Mouse (Mus musculus): ENCODE measurements around the gene Fmnl2.

The Fmnl2 gene

GRCm38 (mm10) chr2:52857611-52858528, at the start of gene Fmnl2:
Gene Fmnl2, plus strand, starts transcription at chr2:52857860.
- in situ Hi-C loops (cut with MboI; ENCODE audit: unreplicated experiment in 2 of 2) = no loop called here

DNA sequence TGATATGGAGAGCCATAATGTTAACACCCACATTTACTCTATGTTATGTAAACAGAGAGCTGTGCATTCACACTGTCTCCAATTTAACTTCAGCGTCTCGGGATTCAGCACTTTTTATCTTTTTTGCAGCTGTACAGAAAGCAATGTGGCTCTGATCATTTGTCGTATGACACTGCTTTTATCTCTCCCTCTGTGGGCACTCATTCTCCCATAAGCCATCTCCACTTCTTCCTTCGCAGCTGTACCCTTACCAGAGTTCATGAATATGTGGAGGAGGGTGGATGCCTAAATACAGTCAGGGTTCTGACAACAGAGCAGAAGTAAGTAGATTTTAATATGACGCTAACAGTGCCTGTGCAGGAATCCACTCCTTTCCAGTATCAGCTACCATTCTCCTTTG, 47.7 kb upstream of the Fmnl2 start:
- in situ Hi-C loops (cut with MboI; ENCODE audit: unreplicated experiment in 2 of 2) = no loop called here

- in situ Hi-C loops (cut with MboI; ENCODE audit: unreplicated experiment in 2 of 2) = no loop called here
Observed at GRCm38 (mm10) chr2:52811691-52812090, 46.0 kb upstream of the Fmnl2 start.

- in situ Hi-C loops (cut with MboI; ENCODE audit: unreplicated experiment in 2 of 2) = no loop called here
Observed at GRCm38 (mm10) chr2:52817341-52817740, 40.3 kb upstream of the Fmnl2 start.

DNA sequence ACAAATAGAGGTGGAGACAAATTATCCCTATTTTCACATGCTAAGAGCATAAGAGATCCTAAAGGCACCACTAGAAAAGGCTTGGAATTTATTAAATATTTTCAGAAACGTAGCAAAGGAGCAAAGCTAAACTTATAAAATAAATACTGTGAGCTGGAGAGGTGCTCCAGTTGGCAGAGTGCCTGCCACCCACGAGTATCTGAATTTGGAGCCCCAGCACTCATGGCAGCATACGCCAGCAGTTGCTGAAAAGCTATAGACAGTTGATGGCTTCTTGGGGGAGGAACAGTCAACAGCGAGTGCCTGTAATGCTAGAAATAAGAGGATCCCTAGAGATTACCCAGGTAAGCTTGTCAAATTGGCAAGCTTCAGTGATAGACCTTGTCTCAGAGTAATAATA, 38.7 kb upstream of the Fmnl2 start:
- in situ Hi-C loops (cut with MboI; ENCODE audit: unreplicated experiment in 2 of 2) = no loop called here

GRCm38 (mm10) chr2:52822214-52822613, 35.4 kb upstream of the Fmnl2 start:
- in situ Hi-C loops (cut with MboI; ENCODE audit: unreplicated experiment in 2 of 2) = no loop called here

- in situ Hi-C loops (cut with MboI; ENCODE audit: unreplicated experiment in 2 of 2) = no loop called here
Observed at GRCm38 (mm10) chr2:52828077-52828476, 29.6 kb upstream of the Fmnl2 start.

DNA sequence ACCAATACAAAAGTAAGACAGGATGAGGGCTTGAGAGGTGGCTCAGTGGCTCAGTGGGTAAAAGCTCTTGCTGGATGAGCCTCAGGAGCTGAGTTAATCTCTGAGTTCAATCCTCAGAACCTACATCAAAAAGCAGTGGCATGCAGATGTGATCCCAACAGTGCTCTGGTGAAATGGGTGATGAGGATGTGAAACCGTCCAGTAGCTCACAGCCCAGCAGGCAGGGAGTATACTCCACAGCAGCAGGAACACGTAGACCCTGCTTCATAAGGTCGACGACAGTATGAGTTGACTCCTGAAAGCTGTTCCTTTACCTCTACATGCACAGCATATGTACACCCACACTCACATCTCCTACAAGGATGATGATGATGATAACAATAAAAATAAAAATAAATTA, 27.1 kb upstream of the Fmnl2 start:
- in situ Hi-C loops (cut with MboI; ENCODE audit: unreplicated experiment in 2 of 2) = no loop called here

GRCm38 (mm10) chr2:52831585-52831984, 26.1 kb upstream of the Fmnl2 start:
- in situ Hi-C loops (cut with MboI; ENCODE audit: unreplicated experiment in 2 of 2) = no loop called here

DNA sequence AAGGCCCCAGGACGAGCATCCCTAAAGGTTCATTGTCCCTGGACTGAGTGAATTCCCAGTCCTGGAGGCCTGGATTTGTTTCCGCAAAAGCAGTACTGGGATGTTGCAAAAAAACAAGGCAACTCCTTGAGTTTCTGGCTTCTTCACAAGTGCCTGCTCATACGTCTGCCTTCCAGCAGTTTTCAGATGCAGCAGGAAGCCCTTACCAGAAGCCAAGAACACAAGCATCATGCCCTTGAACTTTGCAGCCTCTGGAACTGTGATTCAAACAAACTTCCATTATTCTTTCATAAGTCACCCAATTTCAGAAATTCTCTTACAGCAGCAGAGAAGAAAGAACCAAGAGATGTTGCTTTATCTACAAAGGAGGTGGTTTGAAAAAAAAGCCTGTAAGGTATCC, 21.9 kb upstream of the Fmnl2 start:
- in situ Hi-C loops (cut with MboI; ENCODE audit: unreplicated experiment in 2 of 2) = no loop called here

- in situ Hi-C loops (cut with MboI; ENCODE audit: unreplicated experiment in 2 of 2) = no loop called here
Observed at GRCm38 (mm10) chr2:52839074-52839473, 18.6 kb upstream of the Fmnl2 start.

GRCm38 (mm10) chr2:52839868-52840267, 17.8 kb upstream of the Fmnl2 start:
- in situ Hi-C loops (cut with MboI; ENCODE audit: unreplicated experiment in 2 of 2) = no loop called here

DNA sequence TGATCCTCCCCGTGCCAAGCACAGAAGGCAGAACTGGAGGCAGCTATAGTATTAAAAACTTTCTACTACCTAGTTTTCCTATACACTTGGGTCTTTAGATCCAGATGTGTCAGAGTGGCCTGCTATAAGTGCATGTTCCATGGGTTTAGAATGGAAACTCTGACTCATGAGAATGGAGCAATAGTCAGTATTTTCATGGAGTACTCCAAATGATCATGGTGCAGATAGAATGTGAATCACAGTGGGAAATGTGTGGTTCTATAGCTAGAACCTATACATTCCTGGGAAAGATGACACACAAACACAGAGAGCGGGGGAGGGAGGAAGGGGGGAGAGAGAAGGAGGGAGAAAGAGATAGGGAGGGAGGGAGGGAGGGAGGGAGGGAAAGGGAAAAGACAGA, 13.8 kb upstream of the Fmnl2 start:
- in situ Hi-C loops (cut with MboI; ENCODE audit: unreplicated experiment in 2 of 2) = no loop called here

- in situ Hi-C loops (cut with MboI; ENCODE audit: unreplicated experiment in 2 of 2) = no loop called here
Observed at GRCm38 (mm10) chr2:52844936-52845752, 12.5 kb upstream of the Fmnl2 start.

- in situ Hi-C loops (cut with MboI; ENCODE audit: unreplicated experiment in 2 of 2) = no loop called here
Observed at GRCm38 (mm10) chr2:52846506-52846905, 11.2 kb upstream of the Fmnl2 start.

DNA sequence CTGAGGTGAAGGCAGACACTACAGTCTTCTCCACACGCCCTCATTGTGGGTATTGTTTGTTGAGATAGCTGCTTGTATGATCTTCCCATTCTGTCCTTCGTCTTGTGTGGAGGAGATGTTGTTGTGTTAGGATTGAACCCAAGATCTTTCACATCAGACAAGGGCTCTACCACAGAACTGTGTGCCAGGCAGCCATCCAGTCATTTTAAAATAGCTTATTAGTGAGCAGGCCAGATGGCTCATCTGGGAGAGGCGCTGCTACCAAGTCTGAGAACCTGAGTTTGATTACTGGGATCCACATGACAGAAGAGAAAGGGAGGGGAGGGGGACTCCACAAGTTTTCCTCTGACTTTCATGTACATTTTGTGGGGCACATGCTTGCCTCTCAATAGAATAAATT, 8.6 kb upstream of the Fmnl2 start:
- in situ Hi-C loops (cut with MboI; ENCODE audit: unreplicated experiment in 2 of 2) = no loop called here

DNA sequence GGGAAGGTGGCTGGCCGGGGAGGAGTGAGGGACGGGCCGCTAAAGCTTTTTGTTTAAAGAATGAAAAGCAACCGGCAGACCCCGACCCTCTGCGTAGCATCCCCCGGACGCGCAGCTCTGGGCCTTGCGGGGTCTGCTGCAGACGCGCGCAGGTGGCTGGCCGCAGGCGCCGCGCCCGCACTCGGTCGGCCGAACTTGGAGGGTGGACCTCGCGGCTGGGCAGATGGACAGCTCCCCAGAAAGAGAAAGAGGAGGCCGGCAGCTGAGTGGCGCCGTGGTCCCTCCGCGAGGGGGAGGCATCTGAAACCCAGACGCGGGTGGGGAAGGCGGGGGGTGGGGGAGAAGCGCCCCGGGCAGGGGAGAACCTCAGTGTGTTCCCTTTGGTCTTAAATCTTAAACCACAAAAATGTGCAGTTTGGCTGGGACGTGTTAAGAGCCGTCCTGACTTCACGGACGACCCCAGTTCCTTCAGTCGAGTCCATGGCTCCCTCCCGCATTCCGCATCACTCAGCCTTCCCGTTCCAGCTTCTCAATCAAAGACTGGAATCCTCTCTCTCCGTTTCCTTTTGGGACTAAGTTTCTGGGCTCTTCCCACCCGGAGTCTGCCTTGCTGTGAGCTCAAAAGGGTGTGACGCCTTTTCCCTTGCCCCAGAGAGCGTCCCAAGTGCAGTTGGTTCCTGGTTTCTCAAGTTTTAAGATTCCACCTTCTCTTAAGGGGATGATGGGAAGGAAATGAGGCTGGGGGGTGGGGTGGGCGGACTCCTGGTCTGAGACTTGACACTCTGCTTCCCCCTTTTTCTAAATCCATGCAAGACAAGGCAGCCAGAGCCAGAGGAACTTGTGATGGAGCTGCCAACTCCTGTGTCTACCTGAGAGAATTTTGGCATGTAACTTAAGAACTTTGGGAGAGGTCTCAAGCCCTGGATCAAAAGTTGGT, 1.1 kb downstream of the Fmnl2 start:
- in situ Hi-C loops (cut with MboI; ENCODE audit: unreplicated experiment in 2 of 2) = no loop called here

DNA sequence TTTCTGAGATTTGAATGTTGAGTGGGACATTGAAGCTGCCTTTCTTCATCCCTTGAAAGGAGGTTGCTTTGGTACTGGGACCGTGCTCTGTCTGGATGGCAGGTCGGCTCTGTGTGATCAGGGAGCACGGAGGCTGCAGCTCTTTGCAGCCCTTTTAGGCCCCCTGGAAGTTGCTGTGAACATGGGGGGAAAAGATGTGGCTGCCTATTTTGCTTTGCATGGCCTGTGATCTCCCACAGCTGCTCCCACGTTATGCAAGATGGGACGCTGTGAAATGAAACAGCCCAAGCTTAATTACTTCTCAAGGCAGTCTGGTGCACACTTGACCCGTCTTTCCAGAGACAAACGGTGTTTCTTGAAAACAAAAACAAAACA, 1.8 kb downstream of the Fmnl2 start:
- in situ Hi-C loops (cut with MboI; ENCODE audit: unreplicated experiment in 2 of 2) = no loop called here

- in situ Hi-C loops (cut with MboI; ENCODE audit: unreplicated experiment in 2 of 2) = no loop called here
Observed at GRCm38 (mm10) chr2:52860111-52860775, 2.6 kb downstream of the Fmnl2 start.

Data from v-Abl transformed pro-B cells (cell line).